Mouse (Mus musculus) left cerebral cortex, postnatal 14 days (tissue): Measurements from ENCODE around the gene Arl10. TPM values are rescaled to one million over a fixed set of nuclear protein-coding genes. Genes with fewer than 3 reads are reported as not detected.

Experiments
- DNase-seq, 2 experiments: peaks; one replicate each; pipeline ENCODE4 v3.0.0; 2021 to 2022; ENCODE audit warnings: low spot score in 2 of 2, mixed read lengths in 1 of 2
- intact Hi-C: fragments of 180-260 bp; cut with DNase I; formaldehyde crosslinking; loops from one replicate; pipeline ENCODE4 v1.15.1; 2025
- long read RNA-seq, 2 experiments: library from polyadenylated mRNA; stranded (forward); transcript quantifications; one replicate each; pipeline ENCODE4 v2.0.0; 2021
- total RNA-seq, 2 experiments: library from RNA; stranded (reverse); gene quantifications; 2 replicates each; pipeline ENCODE4 v1.2.3; 2021

The Arl10 gene
- 10 to 100 TPM; 25.6 to 28.5 TPM for total RNA-seq
- long read RNA-seq, experiment 1, partial matches to known transcripts: 0 of 6 reads
- long read RNA-seq, experiment 1, other reads (novel, unspliced or antisense): 2 of 6 reads
- long read RNA-seq, experiment 2, partial matches to known transcripts: 5 of 10 reads
- long read RNA-seq, experiment 2, other reads (novel, unspliced or antisense): 1 of 10 reads

DNA sequence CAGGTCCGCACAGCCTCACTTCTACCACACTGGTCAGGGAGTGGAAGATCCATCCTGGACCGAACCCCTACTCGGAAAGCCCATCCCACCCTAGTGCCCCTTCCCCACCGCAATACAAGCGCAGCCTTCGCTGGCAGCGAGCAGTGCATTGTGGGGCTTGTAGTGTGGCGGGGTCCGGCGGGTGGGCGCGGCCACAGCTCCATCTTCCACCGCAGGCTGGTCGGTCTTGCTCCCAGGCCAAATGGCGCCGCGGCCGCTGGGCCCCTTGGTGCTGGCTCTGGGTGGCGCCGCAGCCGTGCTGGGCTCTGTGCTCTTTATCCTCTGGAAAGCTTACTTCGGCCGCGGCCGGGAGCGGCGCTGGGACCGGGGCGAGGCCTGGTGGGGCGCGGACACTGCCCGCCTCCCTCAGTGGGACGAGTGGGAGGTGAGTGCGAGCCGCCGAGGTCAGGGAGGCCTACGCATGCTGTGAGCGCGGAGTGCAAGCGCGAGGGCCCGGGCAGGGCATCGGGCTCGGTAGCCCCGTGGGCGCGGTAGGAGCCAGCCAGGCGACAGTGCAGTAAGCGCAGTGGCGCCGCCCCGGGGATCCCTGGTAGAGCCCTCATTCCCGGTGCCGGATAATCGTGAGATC, at the start of gene Arl10:
TSS of gene Arl10 (plus strand) at position 162 of the 628 bp plus-strand sequence.
- peak in 1 of 2 experiments; percentile 73 for DNase-seq
- intact Hi-C loops: no loop called here

DNA sequence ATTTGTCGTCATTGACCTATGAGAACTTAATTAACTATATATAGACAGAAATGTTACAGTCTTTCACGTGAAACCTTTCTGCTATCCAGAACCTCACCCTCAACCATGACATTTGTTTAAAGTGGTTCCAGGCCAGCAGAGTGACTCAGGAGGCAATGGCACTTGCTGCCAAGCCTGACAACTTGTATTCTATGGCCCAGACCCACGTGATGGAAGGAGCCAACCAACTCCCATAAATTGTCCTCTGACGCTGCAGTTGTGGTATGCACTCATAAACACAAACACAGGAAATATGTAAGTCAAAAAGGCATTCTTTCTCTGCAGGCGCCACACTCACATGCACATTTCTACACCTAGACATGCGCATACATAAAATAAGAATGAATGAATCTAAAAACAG, 47.7 kb upstream of the Arl10 start:
- intact Hi-C loops: no loop called here
- DNase-seq: no peak

DNA sequence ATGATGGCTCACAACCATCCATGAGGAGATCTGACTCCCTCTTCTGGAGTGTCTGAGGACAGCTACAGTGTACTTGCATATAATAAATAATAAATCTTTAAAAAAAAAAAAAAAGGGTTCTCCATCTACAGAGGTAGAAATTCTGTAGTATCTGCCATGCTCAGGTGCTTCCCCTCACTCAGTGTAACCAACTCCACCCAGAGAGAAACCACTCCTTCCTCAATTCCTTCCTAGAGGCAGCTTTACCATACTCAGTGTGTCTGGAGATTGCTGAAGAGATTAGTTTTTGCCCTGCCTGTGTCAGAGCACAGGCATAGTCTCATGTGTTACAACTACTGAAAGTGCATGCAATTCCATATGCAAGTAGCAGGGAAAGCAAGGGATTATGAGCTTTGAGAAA, 42.7 kb upstream of the Arl10 start:
- DNase-seq: no peak
- intact Hi-C loops: no loop called here

DNA sequence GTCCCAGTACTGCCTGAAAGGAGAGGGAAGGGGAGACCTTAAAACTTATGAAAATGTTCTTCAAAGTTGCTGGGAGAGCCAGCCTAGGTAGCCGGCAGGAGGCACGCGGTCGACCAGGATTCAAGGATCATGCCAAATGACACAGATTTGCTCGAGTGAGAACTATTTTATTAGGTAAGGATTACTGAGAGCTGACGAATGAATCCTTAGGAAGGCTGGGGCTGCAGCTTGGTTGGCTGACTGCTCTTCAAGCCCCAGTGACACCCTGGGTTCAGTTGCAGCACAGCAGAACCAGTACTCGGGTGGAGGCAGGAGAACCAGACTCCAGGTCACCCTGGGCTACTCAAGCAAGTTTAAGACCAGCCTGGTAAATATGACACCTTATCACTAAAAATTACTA, 26.8 kb upstream of the Arl10 start:
- DNase-seq: no peak
- intact Hi-C loops: no loop called here

DNA sequence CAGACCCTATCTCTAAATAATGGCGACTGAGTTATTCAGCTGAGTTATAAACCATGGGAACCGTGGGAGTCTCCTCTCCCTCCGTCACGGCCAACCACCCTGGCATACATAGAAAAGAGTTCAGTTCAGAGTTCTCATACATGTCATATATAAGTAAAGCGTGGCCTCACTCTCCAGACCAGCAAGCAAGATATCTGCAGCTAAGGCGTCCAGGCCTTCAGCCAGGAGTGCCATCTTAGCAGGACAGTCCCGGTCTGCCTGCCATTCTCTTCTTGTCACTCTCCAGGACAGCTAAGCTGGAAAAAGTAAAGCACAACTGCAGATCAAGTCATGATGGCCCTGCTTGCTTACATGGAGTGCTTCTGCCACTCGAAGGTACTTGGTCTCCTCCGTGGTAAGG, 18.6 kb upstream of the Arl10 start:
- no peak for DNase-seq
- intact Hi-C loops: loop anchor here (10.0 kb wide), 1 partner anchor 91 kb away; the partner anchor contains the start of gene Thoc3

DNA sequence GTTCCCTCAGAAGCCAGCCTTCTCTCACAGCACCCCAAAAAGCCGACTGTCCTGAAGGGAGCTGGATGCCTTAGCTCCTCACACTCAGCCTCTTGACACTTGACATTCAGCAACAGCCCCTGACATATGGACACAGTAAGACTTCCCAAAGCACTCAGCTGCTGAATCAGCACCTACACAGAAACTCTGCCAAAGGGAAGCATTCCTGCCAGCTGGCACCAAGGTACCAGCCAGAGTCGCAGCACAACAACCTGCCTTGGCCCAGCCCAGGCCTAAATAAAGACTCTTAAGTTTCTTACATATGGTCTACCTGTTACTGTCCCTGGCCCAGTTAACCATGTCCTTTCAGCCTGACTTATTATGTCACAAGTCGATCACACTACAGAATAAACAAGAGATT, 18.0 kb upstream of the Arl10 start:
- no peak for DNase-seq
- intact Hi-C loops: loop anchor here (10.0 kb wide), 1 partner anchor 92 kb away; the partner anchor contains the start of gene Thoc3

DNA sequence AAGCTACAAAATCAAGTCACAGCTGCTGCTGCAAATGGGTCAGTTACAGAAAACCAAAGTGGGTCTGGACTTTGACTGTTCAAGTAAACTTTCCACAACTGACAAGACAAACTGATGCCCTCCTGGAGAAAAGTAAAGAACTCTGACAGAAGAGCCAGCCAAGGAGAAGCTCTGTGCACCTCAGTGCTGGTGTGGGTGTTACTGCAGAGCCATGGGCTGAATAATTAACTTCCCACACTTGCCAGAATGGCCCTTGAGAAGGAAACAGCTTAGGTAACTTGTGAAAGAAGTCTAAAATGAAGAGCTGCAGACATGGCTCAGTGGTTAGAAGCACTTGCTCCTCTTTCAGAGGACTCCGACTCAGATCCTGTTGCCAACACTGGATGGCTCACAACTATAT, 17.2 kb upstream of the Arl10 start:
- no peak for DNase-seq
- intact Hi-C loops: loop anchor here (10.0 kb wide), 1 partner anchor 93 kb away; the partner anchor contains the start of gene Thoc3

DNA sequence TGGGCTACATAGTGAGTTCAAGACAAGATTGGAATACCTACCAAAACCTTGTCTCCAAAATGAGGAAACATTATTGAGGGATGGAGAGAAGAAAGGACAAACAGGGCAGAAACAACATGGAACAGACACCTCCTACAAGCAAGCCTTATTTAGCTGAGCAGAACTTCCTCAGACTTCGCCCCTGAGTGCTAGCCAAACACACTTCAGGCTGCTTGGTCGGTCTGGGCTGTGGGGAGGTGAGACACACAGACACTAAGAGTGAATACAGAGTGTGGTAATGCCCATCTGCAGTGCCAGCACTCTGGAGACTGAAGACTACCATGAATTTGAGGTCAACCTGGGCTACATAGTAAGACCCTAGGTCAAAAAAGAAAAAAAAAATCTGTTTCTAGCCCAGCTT, 15.2 kb upstream of the Arl10 start:
- DNase-seq: no peak
- intact Hi-C loops: loop anchor here (10.0 kb wide), 1 partner anchor 95 kb away; the partner anchor contains the start of gene Thoc3

DNA sequence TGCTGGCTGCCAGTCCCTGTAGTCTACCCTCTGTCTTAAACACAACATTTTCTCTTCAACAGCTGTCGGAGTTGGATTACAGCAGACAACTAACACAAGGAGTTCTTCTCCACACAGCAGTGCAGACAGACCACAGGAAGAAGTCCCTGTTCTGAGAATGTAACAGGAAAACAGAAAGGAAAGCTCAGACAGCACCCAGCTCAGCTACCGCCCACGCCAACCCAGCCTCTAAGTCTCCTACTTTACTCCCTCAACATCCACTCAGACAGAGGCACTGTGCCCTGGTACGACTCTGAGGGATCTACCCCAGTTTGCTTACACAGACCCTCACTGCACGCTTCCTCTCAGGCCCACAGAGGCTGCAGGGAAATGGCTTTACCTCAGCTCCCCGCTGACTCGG, 14.2 kb upstream of the Arl10 start:
- intact Hi-C loops: no loop called here
- no peak for DNase-seq

DNA sequence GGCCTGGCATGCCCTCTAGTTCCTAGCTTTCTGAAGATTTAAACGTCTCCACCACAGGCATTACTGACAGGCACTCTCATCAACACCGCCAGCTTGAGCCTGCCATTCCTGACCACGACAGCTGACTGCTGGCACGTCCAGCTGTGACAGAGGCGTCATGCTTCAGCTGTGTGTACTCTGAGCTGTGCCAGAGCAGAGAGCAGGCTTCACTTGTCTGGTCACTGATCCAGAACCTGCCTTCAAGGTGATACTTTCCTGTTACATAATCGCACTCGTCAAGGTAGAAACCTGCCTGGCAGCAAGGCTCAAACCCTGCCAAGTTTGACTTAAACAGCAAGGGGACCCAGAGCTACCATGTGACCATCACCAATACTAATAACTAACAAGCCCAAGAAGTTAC, 12.3 kb upstream of the Arl10 start:
- no peak for DNase-seq
- intact Hi-C loops: no loop called here

DNA sequence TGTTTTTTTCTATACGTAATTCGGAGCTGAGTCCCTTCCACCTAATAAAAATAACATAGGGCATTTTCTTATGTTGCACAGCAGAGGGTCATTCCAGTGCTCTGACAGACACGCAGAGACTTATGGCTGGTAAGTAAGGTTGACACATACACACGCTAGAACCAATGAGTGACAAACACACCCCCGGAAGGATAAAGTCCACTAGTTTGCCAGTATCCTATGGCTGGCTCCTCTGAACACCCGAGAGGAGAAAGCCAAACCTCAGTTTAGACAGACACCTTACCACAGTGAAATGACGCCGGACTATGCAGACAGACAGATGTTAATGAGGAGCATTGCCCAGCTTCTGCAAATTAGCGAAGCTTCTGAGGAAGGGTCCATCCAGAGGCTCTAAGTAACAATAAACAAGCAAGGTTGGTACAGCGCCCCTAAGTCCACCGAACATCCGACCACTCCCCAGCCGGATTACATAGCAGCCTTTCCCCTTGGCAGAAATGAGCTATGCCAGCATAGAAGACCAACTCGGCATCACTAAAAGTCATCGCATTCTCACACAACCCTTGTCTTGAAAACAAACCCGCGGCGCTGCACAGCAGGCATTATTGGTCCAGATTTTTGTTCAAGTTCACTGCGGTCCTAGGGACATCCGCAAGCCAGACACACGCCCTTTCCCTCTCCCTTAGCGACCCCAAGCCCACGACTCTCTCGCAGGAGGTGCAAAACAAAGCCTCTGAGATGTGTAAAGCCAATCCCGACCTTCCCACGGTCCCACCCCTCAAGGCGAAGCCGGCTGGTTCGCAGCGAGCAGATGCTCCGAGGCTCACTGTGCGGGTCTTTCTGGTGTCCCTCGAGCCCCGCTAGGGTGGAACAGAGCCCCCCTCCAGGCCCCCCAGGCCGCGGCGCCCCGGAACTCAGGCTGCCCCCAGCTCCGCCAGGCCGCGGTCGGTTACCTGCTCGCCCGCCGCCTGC, 10.3 kb upstream of the Arl10 start:
- intact Hi-C loops: no loop called here
- DNase-seq: no peak

DNA sequence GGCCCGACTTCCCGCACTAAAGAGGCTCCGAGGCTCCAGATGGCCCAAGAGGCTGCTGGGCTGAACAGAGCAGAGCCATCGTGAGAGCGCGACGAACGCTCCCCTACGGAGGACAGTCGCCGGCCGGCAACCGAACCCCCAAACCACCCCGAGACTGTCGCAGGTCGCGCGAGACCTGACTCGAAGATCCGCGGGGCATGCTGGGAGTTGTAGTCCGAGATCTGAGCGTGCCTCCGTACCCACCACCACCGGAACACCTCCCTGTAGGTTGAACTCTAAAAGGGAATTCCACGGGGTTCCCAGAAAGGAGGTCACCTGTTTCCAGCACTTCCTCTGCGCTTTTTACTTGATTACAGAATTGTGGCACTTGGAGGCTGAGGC, 9.6 kb upstream of the Arl10 start, which contains the start of gene 4833439L19Rik:
TSS of gene 4833439L19Rik (minus strand) at position 235 of the 381 bp plus-strand sequence.
- intact Hi-C loops: no loop called here
- DNase-seq: peak; percentile 93 to 95

DNA sequence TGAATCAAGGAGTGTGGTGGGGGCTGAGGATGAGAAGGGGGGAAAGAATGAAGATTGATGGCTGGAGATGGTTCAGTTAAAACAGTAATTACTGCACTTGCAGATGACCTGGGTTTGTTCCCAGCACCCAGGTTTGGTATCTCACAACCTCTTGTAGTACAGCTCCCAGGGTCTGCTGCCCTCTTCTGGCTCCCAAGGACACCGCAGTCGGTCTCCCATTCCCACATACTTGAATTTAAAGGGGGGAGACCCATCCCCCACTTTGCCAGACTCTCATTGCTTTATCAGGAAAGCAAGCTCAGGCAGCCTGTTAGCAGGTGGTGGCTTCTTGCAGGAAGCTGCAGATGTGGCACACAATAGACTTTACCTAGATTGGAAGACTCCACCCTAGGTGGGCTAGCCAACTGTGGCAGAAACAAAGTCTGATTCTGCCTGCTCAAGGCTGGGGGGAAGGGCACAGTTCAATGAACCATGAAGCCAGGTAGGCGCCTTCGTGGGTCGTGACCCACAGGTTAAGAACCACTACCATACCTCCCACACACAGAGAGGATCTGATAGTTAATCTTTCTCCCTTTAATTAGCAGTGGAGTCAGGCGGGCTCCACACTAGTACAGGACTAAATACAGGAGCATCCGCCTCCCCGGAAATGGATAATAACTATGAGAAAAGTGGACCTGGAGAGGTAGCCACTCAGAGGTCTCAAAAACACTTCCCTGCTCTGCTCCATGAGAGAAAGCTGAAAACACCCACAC, 9.0 kb upstream of the Arl10 start:
- intact Hi-C loops: no loop called here
- DNase-seq: peak; percentile 56 to 60

DNA sequence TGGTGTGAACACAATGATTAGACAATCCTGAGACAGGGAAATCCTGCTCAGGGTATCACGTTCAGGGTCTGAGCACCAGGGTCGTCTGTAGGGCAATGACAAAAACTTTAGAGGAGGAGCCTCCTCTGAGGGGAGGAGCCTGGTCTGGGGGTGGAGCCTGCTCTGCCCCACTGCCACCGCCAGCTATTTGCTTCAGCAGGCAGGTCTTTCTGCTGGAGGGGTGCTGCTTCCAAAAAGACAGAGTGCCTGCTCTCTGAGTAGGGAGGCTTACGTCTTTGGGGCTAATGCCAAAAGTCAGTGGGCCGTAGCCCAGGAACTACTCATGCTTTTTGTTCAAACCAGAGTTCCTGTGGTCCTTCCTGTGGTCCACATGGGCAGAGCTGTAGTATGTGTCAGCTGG, 6.4 kb upstream of the Arl10 start:
- no peak for DNase-seq
- intact Hi-C loops: no loop called here

DNA sequence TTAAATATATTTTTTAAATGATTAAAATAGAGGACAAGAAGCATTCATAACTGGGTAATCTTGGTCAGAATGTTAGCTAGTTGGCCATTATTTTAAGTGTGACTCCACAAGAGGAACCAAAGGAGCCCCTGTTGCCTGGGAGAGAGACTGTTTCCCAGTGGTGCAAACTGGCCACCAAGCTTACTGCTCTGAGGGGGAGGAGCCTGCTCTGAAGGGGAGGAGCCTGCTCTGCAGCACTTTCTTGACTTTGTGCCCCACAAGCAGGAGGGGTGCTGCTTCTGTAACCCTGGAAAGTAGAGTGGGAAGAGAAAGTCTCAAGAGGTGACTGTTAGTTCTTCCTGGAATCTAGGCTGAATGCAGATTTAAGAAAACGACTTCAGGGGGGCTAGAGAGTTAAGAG, 5.5 kb upstream of the Arl10 start:
- intact Hi-C loops: no loop called here
- no peak for DNase-seq

DNA sequence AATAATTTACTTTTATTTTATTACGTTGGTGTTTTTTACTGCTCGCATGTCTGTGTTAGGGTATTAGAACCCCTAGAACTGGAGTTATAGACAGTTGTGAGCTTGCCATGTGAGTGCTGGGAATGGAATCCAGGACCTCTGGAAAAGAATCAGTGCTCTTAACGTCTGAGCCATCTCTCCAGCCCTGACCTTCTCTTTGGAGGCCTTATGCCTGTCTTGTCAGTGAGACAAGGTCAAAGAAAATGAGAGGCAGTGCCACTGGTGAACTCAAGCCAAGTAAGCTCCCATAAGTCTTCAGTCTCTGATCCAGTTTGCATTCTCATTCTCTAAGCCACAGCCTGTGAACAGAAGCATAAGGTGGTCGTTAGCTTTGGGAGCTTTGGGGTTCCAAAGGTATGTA, 4.1 kb upstream of the Arl10 start:
- no peak for DNase-seq
- intact Hi-C loops: no loop called here

DNA sequence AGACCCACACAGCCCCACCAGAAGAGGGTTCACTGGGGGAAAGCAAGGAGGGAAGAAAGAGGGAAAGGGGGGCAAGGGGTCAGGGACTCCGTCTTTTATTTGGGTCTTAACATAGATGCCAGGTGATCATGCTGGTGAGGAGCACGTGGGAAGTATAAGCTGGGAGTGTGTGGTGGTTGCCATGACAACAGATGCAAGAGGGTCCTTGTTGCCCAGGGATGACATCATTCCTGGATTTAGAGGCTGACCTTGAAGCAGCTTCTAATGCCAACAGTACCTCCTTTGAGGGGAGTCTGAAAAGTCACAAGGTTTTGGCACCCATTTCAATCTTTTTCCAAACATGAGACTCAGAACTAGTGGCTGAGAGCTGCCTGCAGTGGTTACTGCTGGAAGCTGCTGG, 3.2 kb upstream of the Arl10 start:
- intact Hi-C loops: no loop called here
- DNase-seq: peak in 1 of 2 experiments; percentile 60

DNA sequence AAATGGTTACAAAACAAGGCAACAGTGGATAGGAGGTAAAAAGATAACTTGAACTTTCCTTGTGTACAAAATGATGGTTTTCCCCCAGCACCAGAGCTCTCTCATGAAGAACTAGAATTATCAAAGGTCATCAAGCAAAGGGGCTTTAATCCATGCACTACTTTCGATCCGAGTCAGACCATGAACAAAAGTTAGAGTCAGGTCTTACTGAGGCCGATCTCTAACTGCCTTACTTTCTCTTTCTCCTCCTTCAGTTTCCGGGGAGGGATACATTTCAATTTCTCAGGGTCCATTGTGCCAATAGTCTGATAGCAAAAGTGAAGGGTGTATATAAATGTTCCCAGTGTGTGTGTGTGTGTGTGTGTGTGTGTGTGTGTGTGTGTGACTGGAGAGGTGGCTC, 2.2 kb upstream of the Arl10 start:
- DNase-seq: no peak
- intact Hi-C loops: no loop called here

DNA sequence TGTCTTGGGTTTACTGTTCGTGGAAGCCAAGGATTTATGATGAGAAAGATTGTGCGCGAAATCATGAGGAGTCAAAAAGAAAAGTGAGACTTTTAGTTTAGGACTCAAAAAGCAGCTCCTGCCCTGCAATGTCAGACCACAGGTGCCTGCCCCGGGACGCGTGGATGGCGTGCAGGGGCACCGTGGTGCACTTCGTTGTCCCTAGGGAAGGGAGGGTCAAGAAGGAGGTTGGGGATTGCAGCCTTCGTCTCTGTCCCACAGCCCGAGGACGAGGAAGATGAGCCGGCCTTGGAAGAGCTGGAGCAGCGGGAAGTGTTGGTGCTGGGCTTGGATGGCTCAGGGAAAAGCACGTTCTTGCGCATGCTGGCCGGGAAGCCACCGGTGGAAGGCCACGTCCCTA, 674 bp downstream of the Arl10 start:
- no peak for DNase-seq
- intact Hi-C loops: no loop called here
